Mouse (Mus musculus) layer of hippocampus, adult 2 months (tissue): Measurements from ENCODE around the gene Atg2a. TPM values are rescaled to one million over a fixed set of nuclear protein-coding genes. Genes with fewer than 3 reads are reported as not detected.

ENCODE experiments used
- microRNA-seq, 2 experiments: library from miRNA; unstranded; fragments of <30 nt; microRNA quantifications; one replicate each; pipeline ENCODE4 v1.2.0; 2021
- total RNA-seq, 2 experiments: library from RNA; stranded (reverse); gene quantifications; 2 replicates each; pipeline ENCODE4 v1.2.3; 2021

Gene Atg2a
- total RNA-seq, 2 experiments from 2014 or later: 32.5 to 39.0 TPM

Small RNA genes lying within 50 kb of the gene (microRNA-seq; reads per million reads assigned to microRNA genes)
- gene Mir192 (16.0 to 17.1 reads per million in 2 experiments), gene Mir194-2 (15.3 to 42.7 reads per million in 2 experiments)

Other genes with a start within 250 kb of the Atg2a start
- 10 to 100 TPM; 28.2 to 29.9 TPM for gene Capn1, start 225.8 kb upstream of the Atg2a start, total RNA-seq
- 10 to 100 TPM; 42.0 to 45.1 TPM for gene Syvn1, start 195.1 kb upstream of the Atg2a start, total RNA-seq
- gene Mrpl49, start 183.9 kb upstream of the Atg2a start, total RNA-seq: 10 to 100 TPM; 42.8 to 49.6 TPM
- gene Fau, start 183.8 kb upstream of the Atg2a start, total RNA-seq: 100 to 1,000 TPM; 676 to 714 TPM
- gene Znhit2, start 180.5 kb upstream of the Atg2a start, total RNA-seq: 10 to 100 TPM; 39.0 to 42.5 TPM
- gene Tm7sf2, start 173.3 kb upstream of the Atg2a start, total RNA-seq: 10 to 100 TPM; 25.3 to 26.0 TPM
- gene Vps51, start 164.4 kb upstream of the Atg2a start, total RNA-seq: 100 to 1,000 TPM in 1 of 2 experiments, 10 to 100 TPM in 1; 96.5 to 103 TPM
- not detected for gene Tmem262, start 161.6 kb upstream of the Atg2a start, total RNA-seq
- gene Gm28374, start 159.4 kb upstream of the Atg2a start, total RNA-seq: not detected
- gene Zfpl1, start 156.7 kb upstream of the Atg2a start, total RNA-seq: 10 to 100 TPM; 40.1 to 44.0 TPM
- gene Cdca5, start 156.7 kb upstream of the Atg2a start, total RNA-seq: under 1 TPM; 0.23 to 0.27 TPM
- gene AC131692.1, start 147.2 kb upstream of the Atg2a start, total RNA-seq: not detected
- gene Naaladl1, start 135.9 kb upstream of the Atg2a start, total RNA-seq: under 1 TPM in 1 of 2 experiments, not detected in 1; 0.17 TPM
- 10 to 100 TPM; 14.0 to 15.0 TPM for gene Sac3d1, start 123.0 kb upstream of the Atg2a start, total RNA-seq
- 10 to 100 TPM; 43.5 to 46.0 TPM for gene Snx15, start 113.4 kb upstream of the Atg2a start, total RNA-seq
- gene Batf2, start 100.7 kb upstream of the Atg2a start, total RNA-seq: under 1 TPM in 1 of 2 experiments, not detected in 1; 0.29 TPM
- gene Arl2, start 100.1 kb upstream of the Atg2a start, total RNA-seq: 10 to 100 TPM; 72.1 to 76.9 TPM
- gene Majin, start 57.3 kb upstream of the Atg2a start, total RNA-seq: not detected
- not detected for gene Gpha2, start 15.3 kb upstream of the Atg2a start, total RNA-seq
- gene Ppp2r5b, start 5.8 kb upstream of the Atg2a start, total RNA-seq: 100 to 1,000 TPM; 127 to 137 TPM
- 10 to 100 TPM; 80.2 to 82.3 TPM for gene Ehd1, start 35.1 kb downstream of the Atg2a start, total RNA-seq
- gene Cdc42bpg, start 64.8 kb downstream of the Atg2a start, total RNA-seq: 1 to 10 TPM; 5.0 to 5.6 TPM
- gene Men1, start 93.3 kb downstream of the Atg2a start, total RNA-seq: 10 to 100 TPM; 63.3 to 72.1 TPM
- 100 to 1,000 TPM in 1 of 2 experiments, 10 to 100 TPM in 1; 81.9 to 105 TPM for gene Map4k2, start 99.5 kb downstream of the Atg2a start, total RNA-seq
- gene Sf1, start 122.0 kb downstream of the Atg2a start, total RNA-seq: 100 to 1,000 TPM; 208 to 222 TPM
- gene Pygm, start 142.7 kb downstream of the Atg2a start, total RNA-seq: 10 to 100 TPM; 13.0 to 18.8 TPM
- 10 to 100 TPM; 31.3 to 36.7 TPM for gene Rasgrp2, start 157.7 kb downstream of the Atg2a start, total RNA-seq
- 100 to 1,000 TPM; 405 to 437 TPM for gene Nrxn2, start 177.1 kb downstream of the Atg2a start, total RNA-seq